Mouse (Mus musculus) frontal cortex, postnatal 14 days (tissue): Measurements from ENCODE around the gene Tmem184b.

Experiments
- DNase-seq, 2 experiments: peaks; one replicate each; pipeline ENCODE4 v3.0.0; 2022; ENCODE audit warnings: low spot score in 2 of 2

The Tmem184b gene

DNA sequence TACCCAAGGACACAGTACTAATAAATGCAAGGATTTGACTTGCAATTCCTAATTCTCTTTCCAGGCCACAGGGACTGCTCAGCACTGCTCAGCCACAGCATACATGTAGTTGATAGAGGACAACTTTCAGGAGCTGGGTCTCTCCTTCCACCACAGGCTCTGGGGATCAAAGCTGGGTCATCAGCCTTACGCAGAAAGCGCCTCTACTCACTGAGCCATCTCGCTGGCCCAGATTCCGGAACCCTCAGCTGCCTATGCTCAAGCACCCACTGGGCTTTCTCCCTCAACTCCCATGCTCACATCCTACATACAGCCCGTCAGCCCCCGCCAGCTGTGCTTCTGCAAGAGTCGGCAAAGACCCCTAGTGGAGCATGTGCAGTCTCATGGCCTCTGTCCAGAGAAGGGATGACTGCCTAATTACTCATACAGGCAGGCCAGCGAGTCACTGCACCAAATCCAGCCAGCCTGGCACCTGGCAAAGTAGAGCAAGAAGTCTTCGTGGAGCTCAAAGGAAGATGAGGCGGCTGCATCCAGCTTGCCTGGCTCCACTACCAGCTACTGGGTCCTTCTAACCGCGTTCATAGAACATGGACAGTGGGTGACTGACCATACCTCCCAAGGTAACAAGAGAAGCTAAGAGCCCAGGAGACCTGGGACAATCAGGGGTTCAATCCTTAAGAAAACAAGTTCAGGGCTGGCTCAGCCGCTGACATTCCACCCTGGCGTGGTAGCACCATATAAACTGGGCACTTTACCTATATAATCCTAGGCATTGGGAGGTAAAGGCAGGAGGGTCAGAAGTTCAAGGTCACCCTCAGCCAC is 3.9 kb downstream of the Tmem184b start:
- no peak for DNase-seq

DNA sequence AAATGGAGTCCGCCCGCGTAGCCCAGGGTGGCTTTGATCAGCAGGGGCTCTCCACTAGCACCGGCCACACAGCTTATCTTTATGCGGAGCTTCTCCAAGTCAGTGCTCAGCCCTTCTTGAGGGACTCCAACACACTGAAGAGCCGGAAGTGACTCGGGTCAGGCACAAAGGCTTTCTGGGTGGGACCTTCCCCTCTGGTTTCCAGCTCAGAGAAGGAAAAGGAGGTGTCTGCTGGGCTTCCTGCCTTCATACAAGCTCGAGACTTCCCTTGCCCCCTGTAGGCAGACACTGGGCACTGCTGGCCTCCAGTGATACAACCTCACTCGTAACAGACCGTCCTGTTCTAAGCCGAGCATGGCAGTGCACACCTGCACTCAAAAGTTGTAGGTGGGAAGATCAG is 6.6 kb downstream of the Tmem184b start:
- DNase-seq = no peak

- no peak for DNase-seq
These were observed 8.1 kb downstream of the Tmem184b start for GRCm38 (mm10) chr15:79395281-79395680.

DNA sequence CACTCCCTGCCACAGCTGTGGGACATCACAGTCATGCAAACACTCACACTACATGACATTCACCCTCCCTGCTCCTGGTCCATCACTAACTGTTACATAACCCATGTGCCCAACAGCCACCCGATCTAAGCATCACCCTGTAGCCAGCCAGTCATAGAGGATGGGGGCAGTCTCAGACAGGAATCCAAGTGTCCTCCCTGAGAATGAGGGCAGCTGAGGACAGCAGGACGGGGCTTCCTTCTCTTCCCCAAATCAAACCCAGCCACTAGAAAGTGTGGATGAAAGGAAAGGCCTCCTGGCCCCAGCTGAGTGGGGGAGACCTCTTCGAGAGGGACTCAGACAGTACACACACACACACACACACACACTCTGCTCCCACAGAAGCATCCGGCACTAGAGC is 8.5 kb downstream of the Tmem184b start:
- no peak for DNase-seq

DNA sequence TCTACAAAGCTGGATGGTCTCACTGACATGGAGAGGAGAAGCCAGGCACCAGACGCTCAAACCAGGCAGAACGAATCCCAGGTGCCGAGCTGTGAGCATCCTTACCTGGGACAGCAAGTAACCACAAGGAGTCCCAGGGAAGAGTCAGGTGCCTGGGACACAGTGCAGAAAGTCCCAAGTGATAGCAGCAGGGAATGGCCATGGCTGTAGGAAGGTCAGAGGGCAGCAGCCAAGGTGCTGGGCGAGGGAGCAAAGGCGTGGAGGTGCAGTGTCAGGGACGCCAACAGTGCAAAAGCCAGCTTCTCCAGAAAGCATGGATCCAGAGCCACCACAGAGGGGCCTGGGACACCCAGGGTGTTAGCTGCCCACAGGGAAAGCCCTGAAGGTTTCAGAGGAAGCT is 10.3 kb downstream of the Tmem184b start:
- no peak for DNase-seq

DNA sequence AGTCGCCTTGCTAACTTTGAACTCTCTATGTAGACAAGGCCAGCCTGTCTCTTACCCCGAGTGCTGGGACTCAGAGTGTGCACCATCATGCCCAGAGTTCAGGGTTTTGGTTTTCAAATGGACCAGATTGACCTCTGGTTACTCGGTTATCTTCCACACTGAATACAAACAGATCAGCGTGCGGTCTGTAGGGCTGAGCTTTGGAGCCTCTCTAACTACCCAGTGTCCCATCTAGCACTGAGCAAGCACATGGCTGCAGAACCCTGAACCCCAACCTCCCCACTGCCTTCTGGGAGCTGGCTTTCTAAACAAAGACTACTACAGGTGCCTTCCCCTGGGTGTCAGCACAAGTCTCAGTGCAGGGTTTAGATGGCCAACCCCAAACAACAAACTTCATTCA is 10.8 kb downstream of the Tmem184b start:
- DNase-seq = no peak

DNA sequence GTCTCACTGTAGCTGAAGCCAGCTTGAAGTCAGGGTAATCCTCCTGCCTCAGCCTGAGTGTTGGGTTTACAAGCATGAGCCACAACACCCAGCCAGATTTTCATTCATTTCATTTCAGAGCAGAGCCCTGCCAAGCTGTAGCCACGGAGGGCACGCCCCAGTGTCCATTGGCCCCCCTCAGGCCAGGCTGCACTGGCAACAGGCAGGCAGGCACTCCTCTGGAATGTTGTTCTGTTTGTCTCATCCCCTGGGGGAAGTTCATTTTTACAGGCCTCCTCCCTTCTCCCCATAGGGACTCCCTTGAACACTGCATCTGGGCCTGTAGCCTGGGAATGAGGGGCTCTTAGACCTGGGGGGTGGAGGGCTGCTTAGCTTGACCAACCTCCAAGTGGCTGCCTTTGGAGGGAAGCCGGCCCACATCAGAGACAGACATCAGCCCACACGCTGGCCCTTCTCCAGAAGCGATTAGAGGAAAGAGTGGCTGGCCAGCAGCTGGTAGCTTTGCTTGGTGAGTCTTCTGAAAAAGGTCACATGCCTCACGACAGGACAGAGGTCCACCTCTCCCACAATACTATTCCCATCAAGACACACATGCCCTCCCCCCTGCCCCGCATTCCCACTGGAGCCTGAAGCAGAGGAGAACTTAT is 11.8 kb downstream of the Tmem184b start:
- DNase-seq = no peak

DNA sequence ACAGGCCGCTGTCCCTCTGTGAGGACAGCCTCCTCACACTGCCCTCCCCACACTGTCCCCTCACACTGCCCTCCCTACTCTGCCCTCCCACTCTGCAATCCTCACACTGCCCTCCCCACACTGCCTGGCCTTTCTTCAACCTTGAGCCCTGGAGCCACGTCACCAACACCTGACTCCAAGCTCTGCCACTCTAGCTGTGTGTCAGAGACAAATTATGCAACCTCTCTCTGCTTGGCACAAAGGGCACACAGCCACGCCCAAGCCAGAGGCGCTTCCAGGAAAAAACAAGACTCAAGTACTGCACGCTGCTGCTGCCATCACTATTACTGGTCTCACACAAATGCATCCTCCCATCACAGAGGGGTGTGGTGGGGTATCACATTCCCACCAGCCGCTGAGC is 12.9 kb downstream of the Tmem184b start:
- no peak for DNase-seq

DNA sequence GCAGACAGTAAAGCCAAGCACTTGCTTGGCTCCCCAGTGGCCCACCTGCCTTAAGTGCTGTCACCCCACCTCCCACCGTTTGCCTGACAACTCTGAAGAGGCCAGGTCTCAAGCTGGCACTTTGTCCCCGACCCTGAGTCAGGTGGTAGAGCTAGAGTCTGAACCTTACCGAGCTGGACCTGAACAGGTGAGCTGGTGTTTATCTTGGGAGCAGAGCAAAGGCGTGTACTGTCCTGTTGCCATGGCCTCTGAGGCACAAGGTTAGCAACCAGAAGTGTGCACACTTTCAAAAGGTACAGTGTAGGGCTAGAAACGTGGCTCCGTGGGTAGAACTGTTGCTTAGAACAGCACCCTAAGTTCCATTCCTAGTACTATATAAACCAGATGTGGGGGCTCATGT is 15.2 kb downstream of the Tmem184b start:
- no peak for DNase-seq

- no peak for DNase-seq
These were observed 15.8 kb downstream of the Tmem184b start for GRCm38 (mm10) chr15:79387611-79388010.

DNA sequence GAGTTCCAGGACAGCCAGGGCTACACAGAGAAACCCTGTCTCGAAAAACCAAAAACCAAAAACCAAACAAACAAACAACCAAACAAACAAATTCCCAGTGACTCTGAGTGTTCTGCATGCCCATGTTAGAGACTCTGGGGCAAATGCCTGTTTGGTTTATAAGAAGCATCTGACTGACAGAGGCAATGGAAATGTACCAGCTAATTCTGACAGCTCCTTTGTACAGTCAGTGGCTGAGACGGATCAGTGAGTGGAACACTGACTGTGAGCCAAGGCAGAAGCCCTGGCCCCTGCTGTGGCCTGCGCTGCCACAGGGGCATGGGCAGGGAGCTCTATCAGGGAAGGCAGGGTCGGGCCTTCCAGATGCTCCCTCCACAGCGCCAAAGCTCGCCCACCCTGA is 16.3 kb downstream of the Tmem184b start:
- DNase-seq = no peak

- DNase-seq = no peak
These were observed 21.7 kb downstream of the Tmem184b start for GRCm38 (mm10) chr15:79381644-79382043.

DNA sequence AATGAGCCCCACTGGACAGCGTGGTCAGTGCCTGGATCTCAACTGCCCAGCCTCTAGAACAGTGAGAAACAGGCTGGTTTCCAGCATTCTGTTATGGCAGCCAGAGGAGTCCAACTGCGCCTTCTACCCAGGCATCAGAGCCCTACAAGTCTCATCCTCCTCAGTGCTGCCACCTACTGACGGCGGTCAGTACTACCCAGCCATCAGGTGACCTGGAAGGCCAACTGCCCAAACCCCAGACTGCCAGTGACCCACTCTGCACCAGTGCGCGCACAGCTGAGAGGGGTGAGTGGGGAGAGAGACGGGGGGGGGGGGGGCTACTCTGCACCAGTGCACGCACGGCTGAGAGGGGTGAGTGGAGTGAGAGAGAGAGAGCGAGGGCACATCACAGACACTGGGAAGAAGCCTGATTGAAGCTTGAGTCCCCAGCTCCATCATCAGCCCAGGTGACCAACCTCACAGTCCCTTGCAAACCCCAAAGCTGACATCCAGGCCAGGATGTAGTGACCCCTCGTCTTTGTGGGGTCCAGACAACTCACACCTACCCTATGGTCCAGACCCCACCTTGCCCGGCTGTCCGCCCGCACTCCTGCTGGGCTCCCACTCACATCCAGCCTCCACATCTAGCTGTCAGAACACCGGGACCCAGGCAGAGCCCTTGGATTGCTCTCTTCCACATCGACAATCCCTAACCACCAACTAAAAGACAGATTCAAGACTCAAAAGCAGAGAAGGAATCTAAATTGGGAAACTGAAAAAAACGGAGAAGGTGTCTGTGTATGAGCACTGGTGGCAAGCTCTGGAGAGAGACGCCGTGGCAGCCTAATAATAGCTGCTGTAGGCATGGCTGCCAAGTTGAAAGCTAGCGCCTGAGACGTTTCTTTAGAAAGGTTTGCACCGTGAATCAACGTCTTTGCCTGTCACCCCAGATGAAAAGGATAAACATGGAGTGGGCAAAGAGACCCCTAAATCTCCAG is 22.6 kb downstream of the Tmem184b start:
- DNase-seq = no peak

DNA sequence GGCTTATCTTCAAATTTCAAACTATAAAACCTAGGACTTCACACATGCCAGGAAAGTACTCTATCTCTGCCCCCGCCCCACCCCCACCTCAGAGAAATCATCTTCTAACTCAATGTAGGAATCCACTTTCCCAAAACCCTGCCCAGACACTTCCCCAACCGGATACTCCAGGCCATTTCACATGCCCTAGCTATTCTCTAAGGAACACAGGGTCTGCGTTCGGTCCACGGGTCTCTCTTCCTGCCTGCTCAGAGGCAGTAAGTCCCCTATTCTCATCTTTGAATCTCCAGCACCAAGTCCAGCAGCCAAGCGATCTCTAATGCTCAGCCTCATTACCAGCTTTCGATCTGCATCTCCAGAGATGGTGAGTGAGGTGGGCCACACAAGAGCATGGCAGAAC is 23.7 kb downstream of the Tmem184b start:
- no peak for DNase-seq

GRCm38 (mm10) chr15:79378608-79379007 is 24.8 kb downstream of the Tmem184b start:
- no peak for DNase-seq

GRCm38 (mm10) chr15:79377681-79378080 is 25.7 kb downstream of the Tmem184b start:
- DNase-seq = no peak

DNA sequence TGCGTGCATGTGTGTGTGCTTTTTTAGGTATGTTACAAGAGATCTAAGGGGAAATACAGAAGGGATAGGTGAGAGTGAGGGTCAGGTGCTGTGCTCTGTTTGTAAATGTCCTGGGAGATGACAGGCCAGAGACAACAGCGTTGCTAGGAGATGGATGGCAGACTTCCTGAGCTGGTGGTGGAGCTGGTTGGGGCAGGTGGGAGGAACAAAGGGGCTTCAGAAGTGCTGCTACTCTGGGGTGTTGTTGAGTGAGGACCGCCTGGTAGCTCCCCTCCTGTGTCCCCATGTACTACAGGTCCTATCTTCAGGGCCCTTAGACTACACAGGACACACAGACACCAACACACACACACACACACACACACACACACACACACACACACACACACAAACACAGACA is 28.6 kb downstream of the Tmem184b start:
- DNase-seq = no peak

GRCm38 (mm10) chr15:79370281-79370843 is 33.0 kb downstream of the Tmem184b start:
- no peak for DNase-seq

- DNase-seq = no peak
These were observed 33.7 kb downstream of the Tmem184b start for GRCm38 (mm10) chr15:79369452-79370280.

GRCm38 (mm10) chr15:79368861-79369440 is 34.4 kb downstream of the Tmem184b start:
- DNase-seq = no peak
